Mouse (Mus musculus): ENCODE measurements around the gene Aff1.

DNA sequence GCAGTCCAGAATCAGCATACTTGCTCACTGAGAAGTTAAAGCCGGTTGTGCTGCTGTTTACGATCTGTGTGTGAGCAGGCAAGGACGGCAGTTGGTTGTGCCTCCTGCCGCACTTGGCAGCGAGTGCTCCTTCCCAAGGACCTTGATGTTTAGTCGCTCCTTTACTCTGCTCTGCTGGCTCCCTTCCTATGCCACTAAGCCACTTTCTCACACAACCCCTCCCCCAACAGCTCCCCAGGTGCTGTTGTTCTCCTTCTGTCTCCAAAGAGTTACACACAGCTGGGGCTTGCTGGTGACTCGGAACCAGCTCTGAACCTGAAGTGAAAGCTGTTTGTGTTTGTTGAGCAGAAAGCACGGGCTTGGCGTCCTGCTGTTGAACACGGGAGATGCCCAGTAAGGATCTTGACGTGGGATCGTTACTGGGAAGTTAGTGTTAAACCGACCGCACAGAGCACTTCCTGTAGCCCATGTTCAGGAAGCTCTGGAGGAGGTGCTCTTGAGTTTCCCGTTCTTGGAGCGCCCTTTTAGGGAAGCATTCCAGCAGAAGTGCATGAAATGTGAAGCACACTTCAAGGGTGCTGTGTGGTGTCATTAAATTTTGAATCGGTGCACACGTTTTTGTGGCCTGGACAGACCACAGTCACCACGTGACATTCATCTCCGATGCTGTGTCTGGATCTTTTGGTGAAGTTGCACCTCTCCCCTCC lies 68.4 kb downstream of the Aff1 start:
- no peak for TF ChIP-seq POLR2A (IDR thresholded peaks at IDR 0.05; ENCODE audit: borderline replicate concordance, extremely low read depth, insufficient read depth, insufficient read length, poor library complexity, severe bottlenecking)
- TF ChIP-seq CTCF (IDR thresholded peaks at IDR 0.05; ENCODE audit: borderline replicate concordance, extremely low read depth, insufficient read depth, insufficient read length) = no peak

All from brain, embryonic 14.5 days (tissue).